Mouse (Mus musculus) Muller cell, postnatal 12 days (primary cell): ENCODE measurements around the gene Aebp2.
"Not testable (repeated sequence)": the region's sequence is repeated elsewhere in the genome, so short reads cannot be mapped to it uniquely, and the experiment has no call there.

ENCODE experiments used
- DNase-seq: peaks from one replicate; pipeline ENCODE4 v3.0.0-alpha.2; 2015; ENCODE audit errors: inconsistent ontology term

Aebp2 gene

DNA sequence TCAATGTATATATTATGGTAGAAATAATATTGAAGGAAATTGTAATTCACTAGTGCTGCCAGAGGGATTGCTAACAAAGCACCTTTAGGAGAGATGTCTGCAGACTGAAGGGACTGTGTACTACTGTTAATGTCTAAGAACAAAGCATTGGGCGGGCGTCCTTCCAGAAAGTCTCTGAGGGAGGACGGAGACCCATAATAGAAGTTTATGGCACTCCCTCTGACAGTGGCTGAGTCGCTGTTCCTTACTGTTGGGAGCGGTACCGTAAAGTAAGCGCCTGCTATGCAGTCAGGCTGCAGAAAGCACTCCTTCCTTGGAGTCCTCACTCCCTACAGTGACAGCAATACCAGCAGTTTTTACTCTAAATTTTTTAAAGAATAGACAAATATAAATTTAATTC is 29.5 kb downstream of the Aebp2 start:
- DNase-seq, result no peak

DNA sequence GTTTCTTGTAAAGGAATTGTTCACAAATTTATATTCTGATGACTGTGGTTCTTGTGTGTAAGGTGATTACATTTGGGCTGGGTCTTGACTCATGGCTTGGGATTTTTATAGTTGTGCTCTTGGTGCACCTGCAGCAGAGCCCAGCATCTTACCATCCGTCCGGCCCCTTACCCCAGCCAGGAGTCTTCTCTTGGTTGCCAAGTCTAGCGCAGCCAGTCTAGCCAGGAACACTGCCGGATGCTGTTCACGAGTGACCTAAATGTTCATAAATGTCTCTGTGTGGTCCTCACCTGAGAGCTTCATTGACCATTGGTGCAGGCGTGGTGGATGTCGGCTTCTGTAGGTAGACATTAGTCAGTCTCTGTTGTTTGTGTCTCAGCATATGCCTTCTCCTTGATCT is 33.0 kb downstream of the Aebp2 start:
- DNase-seq, result no peak

DNA sequence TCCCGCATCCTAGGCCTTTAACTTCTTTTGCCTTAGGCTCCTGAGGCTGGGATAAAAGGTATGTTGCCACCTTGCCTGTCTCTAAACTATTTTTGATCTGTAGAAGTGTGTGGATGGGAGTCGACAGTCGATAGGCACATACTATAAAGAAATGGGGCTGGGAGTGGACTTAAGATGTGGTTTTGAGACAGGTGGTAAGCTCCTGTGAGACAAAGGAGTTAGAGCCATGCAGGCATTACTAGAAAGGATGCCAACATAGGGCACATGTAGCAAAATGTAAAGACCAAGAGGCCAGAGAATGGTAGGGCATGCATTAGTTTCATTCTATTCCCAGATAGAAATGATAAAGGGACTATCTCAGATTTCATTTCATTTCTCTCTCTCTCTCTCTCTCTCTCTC is 34.5 kb downstream of the Aebp2 start:
- no peak for DNase-seq

DNA sequence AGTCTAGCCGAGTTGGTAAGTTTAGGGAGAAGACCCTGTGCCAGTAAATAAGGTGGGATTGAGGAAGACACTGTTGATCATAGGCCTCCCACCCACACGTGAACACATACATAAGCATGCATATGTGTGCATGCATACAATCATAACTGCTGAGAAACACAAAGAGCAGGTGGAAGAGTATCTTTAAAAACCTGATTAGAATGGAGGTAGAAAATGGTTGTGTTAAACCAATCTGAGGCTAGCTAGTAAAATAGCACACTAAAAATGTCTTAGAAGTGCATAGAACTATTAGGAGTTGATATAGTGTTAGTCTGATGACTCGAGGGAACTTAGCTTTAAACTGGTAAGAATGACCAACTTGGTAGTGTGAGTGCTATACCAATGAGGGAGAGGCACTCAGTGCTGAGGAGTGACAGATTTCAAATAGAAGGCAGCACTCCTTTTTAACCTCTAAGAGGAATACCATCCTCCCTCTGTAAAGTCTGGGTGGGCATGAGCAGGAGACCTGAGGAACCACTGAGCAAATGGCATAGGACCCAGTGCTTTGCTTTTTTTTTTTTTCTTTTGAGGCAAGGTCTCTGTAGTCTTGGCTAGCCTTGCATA is 35.6 kb downstream of the Aebp2 start:
- DNase-seq, result no peak

DNA sequence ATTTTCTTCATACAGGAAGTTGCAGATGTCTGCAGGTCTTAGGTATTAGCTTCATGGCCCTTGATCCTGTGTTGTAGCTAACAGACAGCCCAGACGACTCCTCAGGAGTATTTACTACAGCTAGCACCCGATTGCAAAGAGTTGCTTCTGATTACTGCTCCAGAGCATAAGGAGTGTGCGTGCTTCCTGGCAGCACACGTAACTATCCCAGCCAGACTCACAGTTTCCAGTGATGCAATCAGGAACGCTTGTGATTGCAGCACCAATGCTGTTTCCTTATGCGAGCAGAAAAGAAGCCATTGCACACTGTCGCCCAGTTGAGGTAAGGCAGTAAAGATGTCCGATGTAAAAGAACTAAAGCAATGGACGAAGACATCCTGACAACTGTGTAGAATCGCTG is 38.6 kb downstream of the Aebp2 start:
- no peak for DNase-seq

DNA sequence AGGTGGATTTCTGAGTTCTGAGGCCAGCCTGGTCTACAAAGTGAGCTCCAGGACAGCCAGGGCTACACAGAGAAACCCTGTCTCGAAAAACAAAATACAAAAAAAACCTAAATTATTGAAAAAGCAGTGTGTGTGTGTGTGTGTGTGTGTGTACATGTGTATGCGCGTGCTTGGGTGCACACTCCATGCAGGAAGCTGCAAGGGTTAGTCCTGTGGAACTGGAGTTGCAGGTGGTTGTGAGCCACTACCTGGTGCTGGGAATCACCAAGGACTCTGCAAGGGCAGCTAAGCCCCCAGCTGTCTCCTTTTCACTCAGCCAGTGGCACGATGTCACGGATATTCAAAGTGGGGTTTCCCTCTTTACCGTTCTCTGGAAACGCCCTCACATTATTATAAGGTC is 39.3 kb downstream of the Aebp2 start:
- no peak for DNase-seq

DNA sequence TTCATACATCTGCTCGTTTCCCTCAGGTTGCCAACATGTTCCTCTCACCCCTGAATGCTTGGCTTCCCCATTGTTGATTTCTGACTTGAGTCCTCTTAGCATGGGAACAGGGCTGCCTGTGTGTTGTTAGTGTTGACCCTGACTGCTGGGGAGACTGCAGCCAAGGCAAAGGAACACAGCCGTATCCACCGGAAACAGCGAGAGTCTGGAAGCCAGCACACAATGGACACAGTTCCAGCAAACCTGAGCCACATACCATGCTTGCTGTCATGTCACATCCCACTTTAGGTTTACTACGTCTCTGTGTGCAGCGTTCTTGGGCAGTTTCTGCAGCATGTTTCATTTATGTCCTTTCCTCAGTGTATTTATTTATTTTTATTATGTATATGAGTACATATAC is 39.8 kb downstream of the Aebp2 start:
- DNase-seq, result no peak

DNA sequence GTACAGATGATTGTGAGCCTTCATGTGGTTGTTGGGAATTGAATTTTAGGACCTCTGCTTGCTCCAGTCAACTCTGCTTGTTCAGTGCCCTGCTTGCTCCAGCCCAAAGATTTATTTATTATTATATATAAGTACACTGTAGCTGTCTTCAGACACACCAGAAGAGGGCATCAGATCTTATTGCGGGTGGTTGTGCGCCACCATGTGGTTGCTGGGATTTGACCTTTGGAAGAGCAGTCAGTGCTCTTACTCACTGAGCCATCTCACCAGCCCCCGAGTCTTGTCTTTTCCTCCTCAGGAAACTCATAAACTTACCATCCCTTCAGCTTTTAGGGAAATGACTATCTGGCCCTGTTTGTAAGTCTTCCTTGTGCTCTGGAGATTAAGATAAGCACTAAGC is 40.2 kb downstream of the Aebp2 start:
- DNase-seq, result not testable (repeated sequence)

DNA sequence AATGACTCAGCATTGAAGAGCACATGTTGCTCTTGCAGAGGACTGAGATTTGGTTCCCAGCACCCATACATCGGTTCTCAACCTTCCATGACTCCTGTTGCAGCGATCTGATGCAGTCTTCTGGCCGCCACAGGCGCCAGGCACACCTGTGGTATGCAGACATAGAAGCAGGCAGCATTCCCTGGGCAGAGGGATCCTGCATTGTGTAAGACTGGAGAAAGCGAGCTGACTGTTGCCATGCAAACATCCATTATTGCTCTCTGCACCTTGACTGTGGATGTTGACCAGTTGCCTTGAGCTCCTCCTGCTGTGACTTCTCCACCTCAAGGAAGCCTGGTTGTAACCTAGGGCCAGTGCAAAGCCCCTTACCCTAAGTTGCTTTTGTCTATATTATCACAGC is 42.1 kb downstream of the Aebp2 start:
- DNase-seq, result no peak

DNA sequence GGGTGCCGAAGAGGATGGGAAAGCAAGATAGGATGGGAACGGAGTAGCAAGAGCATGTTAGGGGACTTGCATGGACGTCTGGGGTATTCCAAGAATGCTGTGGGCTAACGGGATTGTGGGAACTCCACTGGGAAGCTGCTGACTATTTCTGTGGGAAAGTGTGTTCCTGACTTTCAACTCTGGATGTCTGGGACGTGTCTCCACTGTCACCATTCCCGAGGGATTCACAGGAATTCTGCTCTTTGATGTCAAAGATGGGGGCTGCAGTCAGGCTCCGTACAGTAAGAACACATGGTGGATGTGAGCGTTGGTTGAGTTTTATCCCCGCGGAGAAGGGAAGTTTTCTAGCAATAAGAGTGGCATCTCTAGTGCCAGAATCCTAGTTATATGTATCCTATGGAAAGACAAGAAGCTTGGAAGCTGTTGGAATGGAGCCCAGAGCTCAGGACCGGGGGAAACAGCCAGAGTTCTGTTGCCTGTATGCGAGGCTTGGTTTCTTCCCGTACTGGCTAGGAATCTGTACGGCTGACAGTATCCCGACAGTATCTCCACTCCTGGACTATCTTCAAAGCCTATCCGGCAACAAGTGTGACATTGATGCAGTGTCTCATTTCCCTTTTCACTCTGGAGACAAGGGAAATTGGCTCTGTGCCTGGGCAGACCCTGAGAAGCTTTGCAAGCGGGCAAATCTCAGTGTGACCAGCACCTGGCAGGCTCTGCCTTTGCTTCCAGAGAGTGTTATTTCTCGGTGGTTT is 44.2 kb downstream of the Aebp2 start:
- DNase-seq, result peak; percentile 65

DNA sequence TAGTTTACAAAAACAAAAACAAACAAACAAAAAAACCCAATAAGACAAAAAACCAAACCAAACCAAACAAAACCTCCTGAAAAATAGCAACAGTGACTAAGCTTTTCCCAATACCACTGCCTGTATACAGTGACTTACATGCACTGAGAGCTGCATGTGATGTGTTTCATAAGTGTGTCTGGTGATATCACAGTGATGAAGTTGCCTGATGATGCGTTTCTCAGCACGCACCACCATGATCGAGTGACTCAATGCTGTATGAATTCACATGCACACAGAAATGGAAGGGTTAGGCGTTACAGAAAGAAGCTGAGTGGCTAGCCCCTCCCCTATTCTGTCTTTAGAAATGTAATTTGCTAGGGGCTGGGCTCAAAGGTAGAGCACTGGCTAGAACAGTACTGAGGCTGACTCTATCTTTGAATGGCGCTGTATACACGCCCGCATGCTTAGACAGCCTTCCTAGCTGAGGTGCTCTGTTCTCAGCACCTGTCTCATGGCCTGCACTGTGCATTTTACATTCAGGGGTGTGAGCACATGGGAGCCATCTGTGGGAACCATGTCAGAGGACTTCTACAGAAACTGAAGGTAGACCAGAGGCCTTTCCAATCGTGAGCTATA is 44.9 kb downstream of the Aebp2 start:
- no peak for DNase-seq

DNA sequence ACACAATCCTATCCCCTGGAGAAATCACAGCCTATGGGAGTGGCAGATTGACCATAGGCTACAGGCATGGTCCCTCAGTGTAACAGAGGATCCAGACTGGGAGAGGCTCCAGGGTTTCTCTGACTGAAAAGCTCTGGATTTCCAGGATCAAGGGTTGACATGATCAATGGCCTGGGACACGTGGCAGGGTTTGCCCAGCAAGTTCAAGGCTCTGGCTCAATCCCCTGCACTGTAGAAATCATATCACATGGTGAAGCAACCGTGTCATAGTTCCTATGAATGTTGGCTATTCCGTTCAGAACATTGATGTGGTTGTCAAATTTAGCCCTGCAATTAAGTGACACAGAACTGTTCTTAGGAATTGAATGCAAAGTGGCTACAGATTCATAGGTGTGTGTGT is 52.0 kb downstream of the Aebp2 start:
- DNase-seq, result no peak

DNA sequence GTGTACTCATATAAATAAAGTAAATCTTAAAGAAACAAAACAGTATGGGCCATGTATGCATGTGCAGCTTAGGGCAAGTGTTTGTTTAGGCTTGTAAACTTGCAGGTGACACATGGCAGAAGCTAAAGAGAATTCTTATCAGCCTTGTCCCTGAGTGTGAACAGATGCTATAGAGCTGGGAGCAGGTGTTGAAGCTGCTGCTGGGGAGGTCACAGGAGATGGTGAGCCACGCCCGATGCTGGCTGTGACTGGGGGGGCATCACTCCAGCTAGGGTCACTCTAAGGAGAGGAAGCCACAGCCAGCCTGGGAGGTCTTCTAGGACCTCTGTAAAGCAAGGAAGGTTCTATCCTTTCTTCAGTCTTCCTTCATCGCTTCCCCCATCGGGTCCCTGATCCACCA is 53.6 kb downstream of the Aebp2 start:
- no peak for DNase-seq

DNA sequence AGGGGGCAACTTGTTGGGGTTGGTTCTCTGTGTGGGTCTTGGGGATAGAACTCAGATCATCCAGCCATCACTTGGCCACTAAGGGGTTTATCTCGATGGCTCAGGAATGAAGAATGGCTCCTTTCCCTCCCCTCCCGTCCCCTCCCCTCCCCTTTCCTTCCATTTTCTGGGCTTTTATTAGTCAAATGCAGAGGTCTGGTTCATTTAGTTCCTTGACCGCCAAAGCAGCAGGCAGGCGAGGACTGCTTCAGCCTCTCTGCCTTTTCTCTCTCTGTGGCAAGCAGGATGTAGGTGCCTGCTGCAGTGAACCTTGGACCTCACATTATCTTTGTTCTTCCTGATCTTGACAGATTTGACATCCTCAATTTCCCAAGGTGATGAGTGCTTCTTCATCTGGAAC is 54.6 kb downstream of the Aebp2 start:
- no peak for DNase-seq

DNA sequence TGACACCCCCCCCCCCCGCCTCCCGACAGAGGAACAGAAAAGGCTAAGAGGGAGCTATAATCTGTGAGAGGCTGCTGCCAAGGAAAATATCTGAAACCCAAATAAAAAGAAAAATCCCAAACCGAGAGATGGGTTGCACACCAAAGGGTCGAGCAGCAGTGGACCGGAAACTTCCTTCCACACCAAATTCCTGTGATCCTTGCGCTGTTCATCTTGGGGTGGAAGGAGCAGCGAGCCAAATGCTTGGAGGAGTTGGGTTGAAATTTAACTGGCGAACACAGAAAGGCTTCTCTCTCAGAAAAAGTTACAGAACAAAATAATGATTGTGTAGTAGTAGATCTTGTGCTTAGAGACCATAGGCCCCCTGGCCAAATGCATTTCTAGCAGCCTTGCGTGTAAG is 55.5 kb downstream of the Aebp2 start:
- DNase-seq, result no peak

DNA sequence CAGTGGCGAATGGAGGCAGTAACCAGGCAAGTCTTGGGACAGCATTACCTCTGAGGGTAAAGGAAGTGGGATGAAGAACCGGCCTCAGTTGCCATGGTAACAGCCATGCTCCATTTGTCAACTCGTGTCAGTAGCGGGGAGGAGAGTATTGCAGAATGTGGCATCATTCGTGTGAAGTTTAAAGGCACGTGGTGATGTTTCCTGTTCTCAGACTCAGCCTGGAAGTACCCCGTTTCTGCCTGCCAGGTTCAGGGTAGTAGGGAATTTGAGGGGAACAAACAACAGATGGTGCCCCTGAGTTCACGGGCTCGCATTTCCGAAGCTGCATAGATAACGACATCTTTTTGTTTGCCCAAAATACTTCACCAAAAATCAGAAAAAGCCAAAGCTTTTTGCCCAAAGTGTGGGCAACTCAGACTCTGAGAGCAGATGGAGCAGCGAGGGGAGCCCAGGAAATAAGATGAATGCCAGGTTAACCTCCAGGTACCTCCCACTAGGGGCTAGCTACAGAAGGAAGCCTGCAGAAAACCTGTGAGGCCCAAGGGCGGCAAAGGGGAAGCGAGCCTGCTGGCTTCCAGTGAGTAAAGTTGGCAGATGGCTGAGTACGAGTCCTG is 56.3 kb downstream of the Aebp2 start:
- DNase-seq, result peak; percentile 33

DNA sequence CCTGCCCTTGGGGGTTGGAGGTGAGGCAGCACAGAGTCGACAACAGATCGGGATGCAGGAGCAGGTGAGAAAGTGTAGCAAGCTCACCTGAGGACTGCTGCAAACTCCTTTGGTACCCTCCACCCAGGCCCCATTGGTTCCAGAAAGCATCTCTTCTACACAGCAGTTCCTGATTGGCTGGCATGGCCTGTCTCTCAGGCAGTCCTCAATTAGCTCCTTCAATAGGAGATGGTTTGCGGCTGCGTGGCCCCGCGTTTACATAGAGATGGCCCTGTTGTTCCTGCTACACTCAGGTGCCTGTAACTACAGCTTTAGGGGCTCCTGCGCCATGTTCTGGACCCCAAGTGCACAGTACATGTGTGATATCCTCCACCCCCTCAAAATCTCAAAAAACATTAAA is 58.2 kb downstream of the Aebp2 start:
- no peak for DNase-seq

DNA sequence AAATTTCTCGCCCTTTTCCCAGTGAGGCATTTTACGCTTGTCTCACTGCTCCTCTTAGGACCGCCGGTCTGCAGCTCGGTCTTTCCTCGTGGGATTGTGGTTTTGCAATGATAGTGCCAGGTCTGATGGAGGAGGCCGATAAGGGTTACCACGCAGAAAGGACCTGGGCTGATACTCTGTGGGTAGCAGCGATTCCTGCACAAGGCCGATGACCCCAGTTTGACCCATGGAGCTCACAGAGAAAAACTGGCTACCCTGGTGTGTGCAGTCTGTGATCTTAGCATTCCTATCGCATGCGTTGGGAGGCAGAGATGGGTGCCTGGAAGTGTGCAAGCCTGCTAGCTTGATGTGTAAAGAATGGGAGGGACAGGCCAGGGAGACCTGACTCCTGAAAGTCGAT is 60.4 kb downstream of the Aebp2 start:
- DNase-seq, result peak; percentile 42

DNA sequence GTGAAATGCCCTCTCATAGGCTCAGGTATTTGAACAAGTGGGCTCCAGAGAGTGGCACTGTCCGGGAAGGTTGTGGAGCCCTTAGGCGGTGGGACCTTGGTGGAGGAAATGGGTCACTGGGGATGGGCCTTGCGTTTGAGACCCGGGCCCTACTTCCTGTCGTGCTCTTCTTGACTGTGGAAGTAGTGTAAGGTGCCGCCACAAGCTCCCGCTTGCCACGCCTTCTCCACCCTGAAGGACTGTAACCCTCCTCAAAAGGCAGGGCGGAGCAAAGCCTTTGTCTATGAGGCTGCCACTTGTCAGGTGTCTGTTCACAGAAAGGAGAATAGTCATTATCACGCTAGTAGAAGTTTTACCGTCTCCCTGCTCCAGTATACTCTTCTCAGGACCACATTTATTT is 61.9 kb downstream of the Aebp2 start:
- DNase-seq, result no peak

DNA sequence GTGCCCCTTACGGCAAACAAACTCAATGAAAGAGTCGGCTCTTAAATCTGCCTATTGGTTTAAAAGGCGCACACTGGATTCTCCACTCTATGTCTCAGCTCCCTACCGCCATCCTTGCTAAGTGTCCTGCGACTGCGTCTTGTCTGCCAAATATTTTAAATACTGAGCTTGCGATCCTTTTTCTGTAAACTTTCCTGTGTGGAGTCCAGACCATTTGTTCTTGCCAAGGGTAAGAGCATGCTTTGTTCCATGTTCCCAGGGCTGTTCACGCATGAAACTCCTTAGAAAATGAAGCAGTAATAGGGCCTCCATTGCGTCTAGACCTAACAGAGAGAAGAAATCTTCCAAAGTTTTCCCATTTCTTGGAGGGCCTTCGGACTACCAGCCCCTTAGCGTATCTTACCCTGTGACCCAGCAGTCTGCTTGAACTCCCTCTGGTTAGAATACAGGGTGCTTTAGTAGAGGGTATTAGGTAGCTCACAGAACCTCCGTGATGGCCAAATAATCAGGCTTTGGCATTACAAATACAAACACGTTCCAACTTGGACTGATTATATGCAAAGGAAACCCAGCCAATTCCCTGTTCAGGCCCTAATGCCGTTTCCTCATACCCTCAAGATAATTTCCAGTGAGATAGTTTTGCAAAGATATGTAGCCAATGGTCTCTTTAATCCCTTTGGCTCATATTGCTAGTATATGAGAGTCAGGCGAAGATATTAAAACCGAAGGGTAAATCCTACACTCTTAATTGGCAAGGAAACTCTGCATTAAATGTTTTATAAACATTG is 67.3 kb downstream of the Aebp2 start:
- peak; percentile 42 for DNase-seq

DNA sequence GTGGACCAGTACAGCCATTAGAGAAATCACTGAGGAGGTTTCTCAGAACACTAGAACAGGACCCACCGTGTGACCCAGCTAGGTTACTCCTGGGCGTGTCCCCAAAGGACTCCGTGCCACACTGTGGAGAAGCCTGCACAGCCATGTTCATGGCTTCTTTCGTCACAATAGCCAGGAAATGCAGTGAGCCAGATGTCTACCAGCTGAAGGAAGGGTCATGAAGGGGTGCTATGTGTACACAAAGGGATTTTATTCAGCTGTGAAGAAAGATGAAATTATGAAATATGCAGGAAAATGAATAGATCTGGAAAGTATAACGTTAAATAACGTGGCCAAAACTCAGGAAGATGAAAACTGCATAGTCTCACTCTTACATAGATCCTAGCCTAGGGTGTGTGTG is 69.7 kb downstream of the Aebp2 start:
- no peak for DNase-seq

DNA sequence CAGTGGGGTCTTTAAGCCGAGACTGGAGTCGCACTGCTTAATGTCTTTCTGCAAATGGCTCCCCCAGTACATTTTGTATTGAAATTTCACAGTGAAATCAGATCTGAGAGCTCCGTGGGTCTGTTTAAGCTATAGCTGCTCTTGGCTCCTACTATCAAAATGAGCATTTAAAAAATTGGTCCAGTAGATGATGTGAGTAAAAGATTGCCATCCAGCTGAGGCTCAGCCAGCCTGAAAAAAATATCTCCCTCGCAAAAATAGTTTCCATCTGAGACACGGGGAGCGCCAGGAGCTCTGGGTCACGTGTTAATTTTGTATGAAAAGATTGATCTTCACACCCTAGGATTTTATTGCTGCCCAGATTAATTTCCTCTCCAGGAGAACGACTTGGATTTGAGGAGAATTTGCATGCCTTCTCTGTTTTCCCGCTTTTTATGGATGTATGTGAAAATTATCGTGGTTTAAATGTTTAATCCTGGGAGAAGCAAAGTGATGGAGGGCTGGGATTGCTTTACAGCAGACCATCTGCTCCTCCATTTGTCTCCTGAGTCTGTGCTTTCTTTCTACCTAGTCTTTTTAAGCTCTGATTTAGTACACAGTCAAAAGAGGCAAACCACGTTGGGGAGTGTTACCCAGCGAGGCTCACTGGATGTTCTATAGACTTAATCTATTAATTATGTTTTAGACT is 73.9 kb downstream of the Aebp2 start:
- DNase-seq, result no peak
